In genomic region chr5:149662980-149663379, GRCm38 (mm10) we compare ENCODE assay signal across 16 mouse cellular contexts. TPM values are rescaled to one million over a fixed set of nuclear protein-coding genes. Genes with fewer than 3 reads are reported as not detected.
A peak's percentile ranks its signal among the peaks of the same experiment; 100 is the strongest.
DNase-seq lines count a peak whose midpoint lies in the region; ATAC-seq and TF ChIP-seq lines count a peak whose summit lies in the region.
"Had no signal": no experiment of that assay in that cellular context is flagged by ENCODE, and none has a peak within 500 bp of the region (broad histone marks: within the 10 kb centered on the region; RNA-seq: fewer than 3 reads in every experiment).

No protein-coding gene starts in this region.

- H3K4me3 ChIP-seq in layer of hippocampus, adult 2 months = no peak overlapping the region
- H3K4me3 ChIP-seq: heart, embryonic 13.5 days; limb, embryonic 10.5 days; liver, embryonic 13.5 days; myocyte; neural tube, embryonic 15.5 days had no signal

- no peak overlapping the region for H3K27ac ChIP-seq in layer of hippocampus, adult 2 months
- H3K27ac ChIP-seq: heart, embryonic 13.5 days; limb, embryonic 10.5 days; liver, embryonic 13.5 days; neural tube, embryonic 15.5 days had no signal

- DNase-seq in embryo, embryonic 10.5 days (ENCODE audit: low spot score) = peak; percentile 8
- no peak for DNase-seq in embryo, embryonic 11 days
- DNase-seq in layer of hippocampus, adult 2 months (ENCODE audit: low spot score in 2 of 2) = no peak
- no peak for DNase-seq in layer of hippocampus, adult 11-12 months (ENCODE audit: low spot score)
- peak; percentile 16 for DNase-seq in 416B (ENCODE audit: low read depth)
- DNase-seq in ZHBTc4 (ENCODE audit: low read depth, low spot score) = peak; percentile 42
- DNase-seq in spleen, adult 18-20 months = no peak
- DNase-seq: cerebellum, postnatal 10 days; liver, embryonic 13.5 days; right cerebral cortex, postnatal 4 days had no signal

- peak; percentile 56 for TF ChIP-seq CTCF in layer of hippocampus, adult 2 months (conservative IDR thresholded peaks at IDR 0.05)

- no peak for ATAC-seq in monocyte, adult 5-6 weeks (replicated peaks; ENCODE audit: insufficient number of reproducible peaks, low FRiP score, low TSS enrichment, poor library complexity, severe bottlenecking)
- ATAC-seq: inflammation-experienced regulatory T-cells, adult 6 months had no signal

RNA-seq across cellular contexts. Expression of gene B3glct, which starts 15.1 kb away (rescaled TPM):
- 10 to 100 TPM; 10.7 to 11.9 TPM for total RNA-seq in layer of hippocampus, adult 2 months (2021)
- 1.9 to 6.3 TPM (median 2.4 TPM) in 3 replicates for total RNA-seq in monocyte, adult 5-6 weeks (2017)

RNA-seq across cellular contexts. Expression of gene Hsph1, which starts 26.8 kb away (rescaled TPM):
- 100 to 1,000 TPM; 337 to 340 TPM for total RNA-seq in layer of hippocampus, adult 2 months (2021)
- total RNA-seq in monocyte, adult 5-6 weeks (2017) = 27.5 to 77.0 TPM (median 49.1 TPM) in 3 replicates

Comparison
In these comparisons a context has a peak if more than half of its experiments do, and no peak if none do; other contexts are left out.
1. DNase-seq: peak in embryo, embryonic 10.5 days (single experiment), 416B (single experiment) and ZHBTc4 (single experiment); none in embryo, embryonic 11 days (single experiment), layer of hippocampus, adult 2 months (0 of 2), layer of hippocampus, adult 11-12 months (single experiment) and spleen, adult 18-20 months (0 of 2).